Mouse (Mus musculus) neural tube, embryonic 12.5 days (tissue): ENCODE measurements at regions not wholly inside any gene's neighbourhood (a gene's known extent, or its start where the extent isn't known, plus 50 kb on each side); places are given as distances from the start of the nearest gene placed in this dataset.

ENCODE experiments used
- ATAC-seq: fragments of 200-750 bp; cut with Nextera tagmentation; 2 replicates; pipeline ENCODE4 v1.8.0; 2017; ENCODE audit warnings: low read depth, mild to moderate bottlenecking, moderate TSS enrichment, moderate library complexity; ENCODE audit not compliant: low FRiP score
- H3K27ac ChIP-seq: fragments of 300-500 bp; sonication (generic); 2 replicates; pipeline ENCODE4 v1.5.1; 2016
- H3K27me3 ChIP-seq: fragments of 300-500 bp; sonication (generic); replicated peaks from 2 replicates; pipeline ENCODE4 v1.6.1; 2016; ENCODE audit warnings: mild to moderate bottlenecking
- H3K36me3 ChIP-seq: fragments of 300-500 bp; sonication (generic); 2 replicates; pipeline ENCODE4 v1.6.1; 2016; ENCODE audit warnings: mild to moderate bottlenecking
- H3K4me1 ChIP-seq: fragments of 300-500 bp; sonication (generic); 2 replicates; pipeline ENCODE4 v1.6.1; 2016
- H3K4me2 ChIP-seq: fragments of 300-500 bp; sonication (generic); replicated peaks from 2 replicates; pipeline ENCODE4 v1.6.1; 2016; ENCODE audit warnings: mild to moderate bottlenecking
- H3K4me3 ChIP-seq: fragments of 300-500 bp; sonication (generic); 2 replicates; pipeline ENCODE4 v1.5.1; 2016
- H3K9ac ChIP-seq: fragments of 300-500 bp; sonication (generic); 2 replicates; pipeline ENCODE4 v1.6.1; 2016; ENCODE audit warnings: mild to moderate bottlenecking
- H3K9me3 ChIP-seq: fragments of 300-500 bp; sonication (generic); 2 replicates; pipeline ENCODE4 v1.6.1; 2016; ENCODE audit warnings: mild to moderate bottlenecking
- WGBS: fragments of 180-500 bp; shearing (Covaris S2); methylation state at CpG from one replicate; pipeline ENCODE4 v1.1.7; 2016; 5-methylcytosine and 5-hydroxymethylcytosine counted together

DNA sequence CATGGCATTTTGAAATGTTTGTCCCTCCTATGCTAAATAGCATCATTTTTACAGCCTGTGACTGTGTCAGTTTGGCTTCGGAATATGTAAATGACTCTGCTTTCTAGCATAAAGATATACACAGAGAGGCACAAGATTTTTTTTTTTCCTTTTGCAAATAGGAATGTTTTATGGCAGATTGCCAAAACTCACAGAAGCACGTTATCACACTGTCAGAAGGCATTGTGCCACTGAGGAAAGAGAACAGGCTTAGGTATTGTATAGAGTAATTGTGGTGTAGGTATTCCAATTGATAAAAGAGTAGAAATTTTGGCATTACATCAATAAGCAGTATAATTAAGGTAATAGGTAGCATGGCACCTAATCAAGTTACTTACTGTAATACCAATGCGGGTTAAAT lies 988.5 kb upstream of the Tenm2 start:
- Histone ChIP-seq H3K4me1 (no peaks in the 10 kb centered on the region), H3K36me3 (no peaks in the 10 kb centered on the region), H3K4me3 (no peak overlapping the region), H3K9ac (no peak overlapping the region), H3K27me3 (no peaks in the 10 kb centered on the region), H3K27ac (no peak overlapping the region), H3K9me3 (no peaks in the 10 kb centered on the region), H3K4me2 (no peak overlapping the region)
- ATAC-seq = no peak
- WGBS = 77% methylated on average over 3 of the region's 3 CpGs

DNA sequence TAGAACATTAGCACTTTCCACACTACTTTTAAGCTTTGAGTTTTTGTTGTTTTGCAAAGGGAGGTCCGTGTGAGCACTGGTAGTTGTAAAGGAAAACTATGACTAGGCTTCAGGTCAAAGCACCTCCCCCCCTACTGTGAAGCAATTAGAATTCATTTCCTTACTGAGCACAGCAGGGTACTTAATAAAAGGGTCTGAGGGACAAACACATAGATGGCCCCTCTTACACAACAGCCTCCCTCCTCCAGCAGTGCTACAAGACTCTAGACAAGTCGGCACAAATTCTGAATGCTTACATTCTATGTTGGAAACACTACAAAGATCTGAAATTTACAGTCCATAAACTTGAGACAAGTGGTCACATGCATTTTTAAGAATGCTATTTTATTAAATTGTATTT lies 967.6 kb upstream of the Tenm2 start:
- WGBS = 6% methylated on average over 2 of the region's 2 CpGs
- no peak overlapping the region for H3K4me2 ChIP-seq
- H3K4me1 ChIP-seq = no peaks in the 10 kb centered on the region
- H3K27me3 ChIP-seq = no peaks in the 10 kb centered on the region
- no peak overlapping the region for H3K27ac ChIP-seq
- no peak overlapping the region for H3K4me3 ChIP-seq
- H3K9ac ChIP-seq = no peak overlapping the region
- H3K9me3 ChIP-seq = no peaks in the 10 kb centered on the region
- ATAC-seq = no peak
- no peaks in the 10 kb centered on the region for H3K36me3 ChIP-seq

DNA sequence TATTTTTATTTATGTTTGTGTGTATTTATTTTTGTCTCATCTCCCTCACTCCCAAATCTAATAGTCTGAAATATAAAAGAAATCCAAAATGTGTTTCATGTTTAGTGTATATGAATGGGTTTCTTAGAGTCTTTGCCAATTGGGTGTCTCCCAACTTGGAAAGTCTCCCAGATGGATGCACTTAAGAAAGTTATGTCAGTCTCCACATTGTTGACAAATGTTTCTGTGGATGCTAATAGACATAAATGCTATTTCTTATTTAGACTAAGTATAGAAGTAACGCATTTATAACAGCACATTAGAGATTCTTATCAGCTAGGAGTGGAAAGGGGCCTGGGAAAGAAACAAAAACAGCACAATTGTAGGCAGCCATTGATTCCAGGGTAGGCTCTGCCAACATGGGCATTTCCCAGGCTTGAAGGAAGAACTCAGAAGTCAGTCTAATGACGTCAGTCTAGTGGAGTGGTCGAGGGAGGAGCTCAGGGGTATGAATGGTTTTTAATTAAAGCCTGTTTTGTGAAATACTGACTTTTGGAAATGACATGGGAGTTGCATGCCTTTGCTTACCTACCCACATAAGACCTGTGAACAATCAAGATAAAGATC lies 965.5 kb upstream of the Tenm2 start:
- Histone ChIP-seq H3K4me2 (no peak overlapping the region), H3K9ac (no peak overlapping the region), H3K9me3 (no peaks in the 10 kb centered on the region), H3K27me3 (no peaks in the 10 kb centered on the region), H3K4me3 (no peak overlapping the region), H3K36me3 (no peaks in the 10 kb centered on the region), H3K4me1 (no peaks in the 10 kb centered on the region), H3K27ac (no peak overlapping the region)
- no peak for ATAC-seq
- 90% methylated on average over 3 of the region's 3 CpGs for WGBS

DNA sequence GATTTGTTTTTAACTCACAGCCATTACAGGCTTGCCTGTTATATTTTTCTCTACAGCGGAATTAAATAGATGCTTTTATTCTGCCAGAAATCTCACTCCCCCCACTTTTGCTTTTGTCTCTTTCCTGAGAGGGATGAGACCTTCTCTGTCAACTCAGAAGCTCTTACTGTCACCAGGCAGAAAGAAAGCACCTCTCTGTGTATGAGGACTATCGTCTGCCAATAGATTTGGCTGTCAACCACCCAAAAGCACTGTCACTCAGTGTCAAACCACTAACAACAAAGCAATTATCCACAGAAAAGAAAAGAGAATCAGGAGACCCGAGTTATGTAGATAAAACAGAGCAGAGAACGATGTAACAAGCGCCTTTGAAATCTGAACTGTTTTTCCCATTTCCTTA lies 958.0 kb upstream of the Tenm2 start:
- no peak overlapping the region for H3K9ac ChIP-seq
- no peaks in the 10 kb centered on the region for H3K27me3 ChIP-seq
- H3K9me3 ChIP-seq = no peaks in the 10 kb centered on the region
- H3K27ac ChIP-seq = no peak overlapping the region
- H3K36me3 ChIP-seq = no peaks in the 10 kb centered on the region
- no peaks in the 10 kb centered on the region for H3K4me1 ChIP-seq
- 58% methylated on average over 5 of the region's 5 CpGs for WGBS
- ATAC-seq = no peak
- H3K4me3 ChIP-seq = no peak overlapping the region
- H3K4me2 ChIP-seq = no peak overlapping the region

DNA sequence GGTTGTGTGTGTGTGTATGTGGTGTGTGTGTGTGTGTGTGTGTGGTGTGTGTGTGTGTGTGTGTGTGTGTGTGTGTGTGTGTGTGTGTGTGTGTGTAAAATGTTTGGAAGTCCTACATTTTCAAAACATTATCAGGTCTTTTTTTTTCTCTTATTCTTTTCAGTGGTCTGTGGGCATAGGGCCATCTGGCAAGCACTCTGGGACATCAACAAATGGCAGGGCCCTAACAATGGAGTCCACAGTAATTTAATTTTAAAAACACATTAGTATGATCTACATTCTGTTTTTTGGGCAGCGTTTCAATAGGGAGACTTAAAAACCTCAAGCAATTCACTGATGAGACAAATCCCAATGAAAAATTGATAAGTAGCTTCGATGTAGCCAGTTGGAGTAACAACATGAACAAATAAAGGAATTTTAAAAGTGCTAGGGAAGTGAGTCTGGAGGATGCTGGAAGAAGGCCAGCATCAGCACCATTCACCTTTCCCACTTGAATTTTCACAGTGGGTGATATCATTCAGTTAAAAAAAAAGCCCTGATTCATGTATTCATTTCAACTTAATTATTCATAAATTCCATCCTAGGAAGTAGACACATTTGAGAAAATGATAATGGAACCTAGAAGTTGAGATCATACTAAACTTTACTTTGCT lies 956.3 kb upstream of the Tenm2 start:
- no peak overlapping the region for H3K27ac ChIP-seq
- H3K27me3 ChIP-seq = no peaks in the 10 kb centered on the region
- no peak overlapping the region for H3K4me2 ChIP-seq
- H3K9ac ChIP-seq = no peak overlapping the region
- H3K4me3 ChIP-seq = no peak overlapping the region
- H3K4me1 ChIP-seq = no peaks in the 10 kb centered on the region
- H3K9me3 ChIP-seq = no peaks in the 10 kb centered on the region
- H3K36me3 ChIP-seq = no peaks in the 10 kb centered on the region
- 75% methylated on average over 2 of the region's 2 CpGs for WGBS
- no peak for ATAC-seq

DNA sequence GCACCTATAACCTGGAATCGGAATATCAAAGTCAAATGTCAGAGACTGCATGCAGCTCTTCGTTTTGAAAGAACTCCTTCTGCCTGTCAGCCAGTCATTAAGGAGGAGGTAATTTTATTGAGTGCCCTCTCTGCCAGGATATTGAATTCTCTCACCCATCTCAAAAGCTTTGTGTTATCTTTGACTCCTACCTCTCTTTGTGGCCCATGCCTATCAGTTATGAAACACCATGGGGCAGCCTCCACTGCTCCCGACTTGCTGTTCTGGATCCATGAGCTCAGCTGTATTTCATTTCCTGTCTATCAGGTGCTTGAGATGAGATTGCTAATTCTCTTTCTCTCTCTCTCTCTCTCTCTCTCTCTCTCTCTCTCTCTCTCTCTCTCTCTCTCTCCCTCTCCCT lies 955.7 kb upstream of the Tenm2 start:
- Histone ChIP-seq H3K4me1 (no peaks in the 10 kb centered on the region), H3K4me2 (no peak overlapping the region), H3K27ac (no peak overlapping the region), H3K9me3 (no peaks in the 10 kb centered on the region), H3K36me3 (no peaks in the 10 kb centered on the region), H3K27me3 (no peaks in the 10 kb centered on the region), H3K9ac (no peak overlapping the region), H3K4me3 (no peak overlapping the region)
- ATAC-seq = no peak
- WGBS = 66% methylated on average over 3 of the region's 3 CpGs

DNA sequence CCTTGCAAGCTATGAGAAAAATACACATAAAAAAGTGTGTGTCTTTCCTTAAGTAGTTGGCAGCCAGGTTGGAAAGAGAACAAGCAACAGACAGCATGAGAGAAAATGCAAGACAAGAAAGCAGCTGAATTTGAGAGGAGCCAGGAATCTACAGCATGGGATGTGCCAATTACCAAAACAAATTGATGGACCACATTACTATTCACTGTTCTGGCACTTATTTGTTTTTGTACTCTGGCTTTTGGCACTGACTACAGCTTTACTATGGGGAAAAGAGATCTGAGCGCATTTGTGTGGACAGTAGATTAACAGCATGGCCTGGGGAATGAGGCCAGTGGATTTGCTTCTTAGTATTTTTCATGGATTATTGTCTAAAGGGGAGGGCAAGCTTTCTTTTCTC lies 935.0 kb upstream of the Tenm2 start:
- no peak overlapping the region for H3K4me3 ChIP-seq
- no peak overlapping the region for H3K27ac ChIP-seq
- H3K4me1 ChIP-seq = no peaks in the 10 kb centered on the region
- H3K27me3 ChIP-seq = no peaks in the 10 kb centered on the region
- H3K4me2 ChIP-seq = no peak overlapping the region
- ATAC-seq = no peak
- H3K9me3 ChIP-seq = no peaks in the 10 kb centered on the region
- WGBS = 68% methylated on average over 1 of the region's 1 CpGs
- no peak overlapping the region for H3K9ac ChIP-seq
- H3K36me3 ChIP-seq = no peaks in the 10 kb centered on the region

DNA sequence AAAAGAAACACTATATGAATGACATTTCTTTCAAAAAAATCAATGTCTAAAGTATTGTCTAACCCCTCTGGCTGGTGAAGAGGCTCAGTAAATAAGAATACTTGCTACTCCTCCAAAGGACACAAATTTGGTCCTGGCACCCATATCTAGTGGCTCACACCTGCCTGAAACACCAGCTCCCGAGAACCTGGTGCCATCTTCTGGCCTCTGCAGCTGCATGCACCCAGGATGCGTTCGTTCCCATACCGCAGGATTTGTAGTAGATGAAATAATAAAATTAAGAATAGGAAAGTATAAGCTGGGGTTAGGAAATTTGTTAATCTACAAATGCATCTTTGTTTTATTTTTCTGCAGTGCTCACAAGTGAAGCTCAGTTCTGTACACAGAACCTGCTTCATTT lies 922.5 kb upstream of the Tenm2 start:
- ATAC-seq = no peak
- 92% methylated on average over 4 of the region's 4 CpGs for WGBS
- no peaks in the 10 kb centered on the region for H3K27me3 ChIP-seq

DNA sequence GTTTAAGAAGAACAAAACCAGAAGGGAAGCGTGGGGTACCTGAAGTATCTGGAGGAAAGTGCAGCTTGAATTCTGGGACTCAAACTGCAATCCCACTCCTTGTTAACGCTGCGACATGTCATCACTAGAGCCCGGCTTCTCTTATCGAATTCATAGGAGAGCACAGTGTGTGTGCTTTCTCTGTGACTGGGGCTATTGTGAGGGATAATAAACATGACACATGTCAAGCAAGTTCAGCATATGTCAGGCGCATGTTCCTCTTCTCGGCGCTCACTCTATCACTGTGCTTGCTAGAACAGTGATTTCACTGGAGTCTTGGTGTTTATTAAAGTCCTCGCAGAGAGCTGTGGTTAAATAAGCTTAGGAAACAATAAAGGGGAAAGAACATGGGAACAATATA lies 921.2 kb upstream of the Tenm2 start:
- no peak overlapping the region for H3K4me2 ChIP-seq
- H3K4me1 ChIP-seq = no peaks in the 10 kb centered on the region
- no peak overlapping the region for H3K27ac ChIP-seq
- WGBS = 80% methylated on average over 9 of the region's 9 CpGs
- no peak overlapping the region for H3K9ac ChIP-seq
- no peak overlapping the region for H3K4me3 ChIP-seq
- H3K9me3 ChIP-seq = no peaks in the 10 kb centered on the region
- H3K27me3 ChIP-seq = no peaks in the 10 kb centered on the region
- no peaks in the 10 kb centered on the region for H3K36me3 ChIP-seq
- ATAC-seq = no peak

More for the DNA sequence above, 922.5 kb upstream of the Tenm2 start:
- H3K36me3 ChIP-seq = no peaks in the 10 kb centered on the region
- no peak overlapping the region for H3K4me2 ChIP-seq
- no peak overlapping the region for H3K4me3 ChIP-seq
- no peak overlapping the region for H3K27ac ChIP-seq
- H3K4me1 ChIP-seq = no peaks in the 10 kb centered on the region
- H3K9me3 ChIP-seq = no peaks in the 10 kb centered on the region
- no peak overlapping the region for H3K9ac ChIP-seq

DNA sequence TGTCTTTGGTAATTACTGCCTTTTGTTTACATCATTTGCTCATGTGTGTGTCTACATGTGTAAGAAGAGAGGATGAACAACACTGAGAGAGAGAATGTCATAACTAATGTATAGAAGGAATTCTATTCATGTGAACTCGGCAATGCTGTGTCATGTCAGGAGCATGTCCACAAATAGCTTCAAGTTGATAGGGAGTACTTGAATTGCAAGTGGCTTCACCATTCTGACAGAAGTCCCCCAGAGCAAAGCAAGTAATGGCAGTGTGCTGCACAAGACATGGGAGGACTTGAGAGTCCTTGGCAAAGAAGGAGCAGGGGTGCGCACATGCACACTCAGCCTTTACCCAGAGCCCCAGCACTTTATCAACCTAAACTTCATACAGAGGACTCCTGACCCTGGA lies 919.9 kb upstream of the Tenm2 start:
- WGBS = 92% methylated on average over 2 of the region's 2 CpGs
- H3K4me3 ChIP-seq = no peak overlapping the region
- no peak overlapping the region for H3K4me2 ChIP-seq
- no peaks in the 10 kb centered on the region for H3K36me3 ChIP-seq
- no peak overlapping the region for H3K27ac ChIP-seq
- no peak overlapping the region for H3K9ac ChIP-seq
- H3K9me3 ChIP-seq = no peaks in the 10 kb centered on the region
- H3K4me1 ChIP-seq = no peaks in the 10 kb centered on the region
- no peak for ATAC-seq
- H3K27me3 ChIP-seq = no peaks in the 10 kb centered on the region

DNA sequence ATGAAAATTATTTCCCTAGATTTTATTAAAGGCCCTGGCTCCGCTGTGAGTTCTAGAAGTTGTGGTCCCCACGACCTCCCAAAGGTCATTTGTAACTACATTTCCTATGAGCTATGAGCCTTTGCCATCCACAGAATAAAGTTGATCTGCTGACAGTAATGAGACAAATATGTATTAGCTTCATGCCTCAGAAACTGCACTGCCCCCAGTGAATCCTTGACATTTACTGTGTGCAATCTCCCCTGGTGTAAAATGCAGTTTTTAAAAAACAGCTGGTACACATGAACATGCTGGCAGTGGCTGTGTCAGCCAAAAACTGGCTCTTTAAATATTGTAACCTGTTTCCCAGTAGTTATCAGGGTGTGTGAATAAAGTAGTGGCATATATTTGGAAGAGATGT lies 907.7 kb upstream of the Tenm2 start:
- ATAC-seq = no peak
- 85% methylated on average over 2 of the region's 2 CpGs for WGBS
- no peak overlapping the region for H3K27ac ChIP-seq

DNA sequence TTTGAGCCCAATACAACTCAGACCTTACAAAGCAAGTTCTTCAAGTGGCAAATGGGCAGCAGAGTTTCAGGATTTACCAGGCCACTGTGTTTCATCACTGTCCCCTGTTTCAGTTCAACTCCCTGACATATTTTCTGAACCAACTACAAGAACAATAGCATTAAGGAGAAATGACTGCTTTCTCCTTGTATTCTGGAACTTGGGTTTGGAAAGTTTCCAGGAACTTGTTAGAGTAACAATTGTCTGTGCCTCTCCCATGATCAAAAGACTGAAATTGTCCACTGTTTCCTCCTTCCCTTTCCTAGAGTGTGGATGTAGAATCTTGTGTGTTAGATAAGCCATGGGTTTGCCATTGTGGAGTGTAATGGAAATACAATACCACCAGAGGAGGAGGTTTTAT lies 893.1 kb upstream of the Tenm2 start:
- H3K27ac ChIP-seq = no peak overlapping the region
- no peaks in the 10 kb centered on the region for H3K9me3 ChIP-seq
- no peaks in the 10 kb centered on the region for H3K27me3 ChIP-seq
- H3K36me3 ChIP-seq = no peaks in the 10 kb centered on the region
- no peak overlapping the region for H3K4me3 ChIP-seq
- H3K9ac ChIP-seq = no peak overlapping the region
- H3K4me1 ChIP-seq = no peaks in the 10 kb centered on the region
- no peak for ATAC-seq
- no peak overlapping the region for H3K4me2 ChIP-seq

More for the DNA sequence above, 907.7 kb upstream of the Tenm2 start:
- Histone ChIP-seq H3K4me2 (no peak overlapping the region), H3K9me3 (no peaks in the 10 kb centered on the region), H3K27me3 (no peaks in the 10 kb centered on the region), H3K9ac (no peak overlapping the region), H3K4me1 (no peaks in the 10 kb centered on the region), H3K36me3 (no peaks in the 10 kb centered on the region), H3K4me3 (no peak overlapping the region)

DNA sequence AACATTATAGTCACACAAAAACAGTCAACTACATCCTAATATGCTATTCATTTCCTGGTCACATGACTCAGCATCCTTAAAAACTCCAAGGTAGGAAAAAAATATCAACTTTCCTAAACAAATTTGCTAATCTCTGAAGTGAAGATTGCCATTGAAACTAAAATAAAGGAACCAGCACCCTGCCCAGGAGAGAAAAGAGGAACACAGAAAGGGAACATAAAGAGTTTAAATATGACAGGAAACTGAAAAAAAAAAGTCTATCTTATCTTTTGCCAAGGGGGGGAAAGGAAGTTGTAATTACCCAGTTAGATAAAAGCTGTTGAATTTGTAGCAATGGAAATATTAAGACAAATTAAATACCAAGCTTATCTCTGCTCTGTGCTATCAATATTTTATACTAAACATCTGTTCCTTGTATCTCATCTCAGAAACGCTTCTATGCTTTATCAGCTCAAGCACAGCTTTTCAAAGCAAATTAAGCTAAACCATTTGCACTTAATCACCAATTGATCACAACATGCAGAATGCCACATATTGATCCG lies 888.1 kb upstream of the Tenm2 start:
- no peak overlapping the region for H3K4me3 ChIP-seq
- no peaks in the 10 kb centered on the region for H3K36me3 ChIP-seq
- no peaks in the 10 kb centered on the region for H3K27me3 ChIP-seq
- ATAC-seq = no peak
- no peak overlapping the region for H3K4me2 ChIP-seq
- 85% methylated on average over 2 of the region's 2 CpGs for WGBS
- no peaks in the 10 kb centered on the region for H3K4me1 ChIP-seq
- no peak overlapping the region for H3K27ac ChIP-seq
- H3K9me3 ChIP-seq = no peaks in the 10 kb centered on the region
- no peak overlapping the region for H3K9ac ChIP-seq
